13 mouse cellular contexts compared by ENCODE assay signal in genomic region chr12:8489098-8489497, GRCm38 (mm10). TPM values are rescaled to one million over a fixed set of nuclear protein-coding genes. Genes with fewer than 3 reads are reported as not detected.
DNase-seq lines count a peak whose midpoint lies in the region; ATAC-seq lines count a peak whose summit lies in the region.
"Had no signal": no experiment of that assay in that cellular context is flagged by ENCODE, and none has a peak within 500 bp of the region (broad histone marks: within the 10 kb centered on the region; RNA-seq: fewer than 3 reads in every experiment).

No protein-coding gene starts in this region.

- no peaks in the 10 kb centered on the region for H3K9me3 ChIP-seq in embryonic facial prominence, embryonic 14.5 days (ENCODE audit: control insufficient read depth, low read length)
- H3K9me3 ChIP-seq in embryonic facial prominence, embryonic 10.5 days, result no peaks in the 10 kb centered on the region
- no peaks in the 10 kb centered on the region for H3K9me3 ChIP-seq in kidney, embryonic 15.5 days (replicated peaks)
- H3K9me3 ChIP-seq in midbrain, embryonic 11.5 days (ENCODE audit: control insufficient read depth, low read length), result no peaks in the 10 kb centered on the region
- no peaks in the 10 kb centered on the region for H3K9me3 ChIP-seq in midbrain, embryonic 15.5 days
- H3K9me3 ChIP-seq: forebrain, embryonic 12.5 days; heart, embryonic 10.5 days; hindbrain, embryonic 12.5 days had no signal

- H3K27me3 ChIP-seq in embryonic facial prominence, embryonic 14.5 days (replicated peaks; ENCODE audit: control insufficient read depth, insufficient read depth, low read length), result no peaks in the 10 kb centered on the region
- no peaks in the 10 kb centered on the region for H3K27me3 ChIP-seq in embryonic facial prominence, embryonic 10.5 days (replicated peaks; ENCODE audit: low read depth, poor library complexity, severe bottlenecking)
- no peaks in the 10 kb centered on the region for H3K27me3 ChIP-seq in kidney, embryonic 15.5 days
- H3K27me3 ChIP-seq in midbrain, embryonic 11.5 days (ENCODE audit: control insufficient read depth, insufficient read depth, low read length), result no peaks in the 10 kb centered on the region
- no peaks in the 10 kb centered on the region for H3K27me3 ChIP-seq in midbrain, embryonic 15.5 days (replicated peaks)
- H3K27me3 ChIP-seq: forebrain, embryonic 12.5 days; hindbrain, embryonic 12.5 days had no signal

- no peak overlapping the region for H3K27ac ChIP-seq in embryonic facial prominence, embryonic 14.5 days (replicated peaks; ENCODE audit: low read depth, low read length)
- H3K27ac ChIP-seq in embryonic facial prominence, embryonic 10.5 days (replicated peaks), result no peak overlapping the region
- H3K27ac ChIP-seq in kidney, embryonic 15.5 days, result no peak overlapping the region
- H3K27ac ChIP-seq in midbrain, embryonic 11.5 days (ENCODE audit: low read depth, low read length), result no peak overlapping the region
- H3K27ac ChIP-seq in midbrain, embryonic 15.5 days, result no peak overlapping the region
- H3K27ac ChIP-seq: forebrain, embryonic 12.5 days; heart, embryonic 10.5 days; hindbrain, embryonic 12.5 days had no signal

- 45% methylated on average over 4 of the region's 4 CpGs for WGBS in embryonic facial prominence, embryonic 14.5 days
- WGBS in embryonic facial prominence, embryonic 10.5 days, result 70% methylated on average over 4 of the region's 4 CpGs
- WGBS in kidney, embryonic 15.5 days, result 59% methylated on average over 4 of the region's 4 CpGs
- WGBS in midbrain, embryonic 11.5 days, result 72% methylated on average over 4 of the region's 4 CpGs
- 35% methylated on average over 4 of the region's 4 CpGs for WGBS in midbrain, embryonic 15.5 days

- DNase-seq in embryonic facial prominence, embryonic 14.5 days (ENCODE audit: low spot score), result peak; percentile 54
- no peak for DNase-seq in embryonic facial prominence, embryonic 10.5 days (ENCODE audit: low spot score)
- DNase-seq in kidney, adult 9 months, result no peak
- peak; percentile 42 to 50 for DNase-seq in kidney, postnatal 25 days
- no peak for DNase-seq in kidney, postnatal 36 days
- peak; percentile 72 for DNase-seq in midbrain, embryonic 11.5 days (ENCODE audit: low spot score, missing footprints)
- DNase-seq: cerebellum, adult 9-11 months; forebrain, postnatal 0 days had no signal

- H3K9ac ChIP-seq in embryonic facial prominence, embryonic 14.5 days (ENCODE audit: low read depth, low read length), result no peak overlapping the region
- H3K9ac ChIP-seq in kidney, embryonic 15.5 days, result no peak overlapping the region
- H3K9ac ChIP-seq in midbrain, embryonic 11.5 days (ENCODE audit: low read length), result no peak overlapping the region
- H3K9ac ChIP-seq in midbrain, embryonic 15.5 days, result no peak overlapping the region
- H3K9ac ChIP-seq: forebrain, embryonic 12.5 days; forebrain, postnatal 0 days; hindbrain, embryonic 12.5 days had no signal

- H3K4me2 ChIP-seq in embryonic facial prominence, embryonic 14.5 days (ENCODE audit: low read depth, low read length), result no peak overlapping the region
- H3K4me2 ChIP-seq in kidney, embryonic 15.5 days, result no peak overlapping the region
- no peak overlapping the region for H3K4me2 ChIP-seq in midbrain, embryonic 11.5 days
- no peak overlapping the region for H3K4me2 ChIP-seq in midbrain, embryonic 15.5 days
- H3K4me2 ChIP-seq: forebrain, embryonic 12.5 days; hindbrain, embryonic 12.5 days had no signal

- no peak overlapping the region for H3K4me3 ChIP-seq in embryonic facial prominence, embryonic 14.5 days (ENCODE audit: low read depth, low read length)
- no peak overlapping the region for H3K4me3 ChIP-seq in embryonic facial prominence, embryonic 10.5 days
- H3K4me3 ChIP-seq in kidney, embryonic 15.5 days (replicated peaks), result no peak overlapping the region
- H3K4me3 ChIP-seq in midbrain, embryonic 11.5 days (ENCODE audit: low read depth, low read length), result no peak overlapping the region
- H3K4me3 ChIP-seq in midbrain, embryonic 15.5 days, result no peak overlapping the region
- H3K4me3 ChIP-seq: forebrain, embryonic 12.5 days; heart, embryonic 10.5 days; hindbrain, embryonic 12.5 days had no signal

- H3K36me3 ChIP-seq in embryonic facial prominence, embryonic 14.5 days (ENCODE audit: control insufficient read depth, insufficient read depth, low read length), result no peaks in the 10 kb centered on the region
- no peaks in the 10 kb centered on the region for H3K36me3 ChIP-seq in embryonic facial prominence, embryonic 10.5 days (replicated peaks)
- no peaks in the 10 kb centered on the region for H3K36me3 ChIP-seq in kidney, embryonic 15.5 days
- no peaks in the 10 kb centered on the region for H3K36me3 ChIP-seq in midbrain, embryonic 11.5 days (ENCODE audit: control insufficient read depth, insufficient read depth, low read length)
- no peaks in the 10 kb centered on the region for H3K36me3 ChIP-seq in midbrain, embryonic 15.5 days (replicated peaks)
- H3K36me3 ChIP-seq: forebrain, embryonic 12.5 days; heart, embryonic 10.5 days; hindbrain, embryonic 12.5 days had no signal

- peaks cover 9% of the 10 kb centered on the region for H3K4me1 ChIP-seq in embryonic facial prominence, embryonic 14.5 days (ENCODE audit: control insufficient read depth, insufficient read depth, low read length)
- H3K4me1 ChIP-seq in embryonic facial prominence, embryonic 10.5 days, result peaks cover 13% of the 10 kb centered on the region
- H3K4me1 ChIP-seq in kidney, embryonic 15.5 days, result peaks cover 12% of the 10 kb centered on the region
- peaks cover 4% of the 10 kb centered on the region; the same call in 1 of the 2 replicates for H3K4me1 ChIP-seq in midbrain, embryonic 11.5 days (ENCODE audit: control insufficient read depth, insufficient read depth, low read length)
- peaks cover 9% of the 10 kb centered on the region for H3K4me1 ChIP-seq in midbrain, embryonic 15.5 days
- H3K4me1 ChIP-seq: heart, embryonic 10.5 days had no signal

- ATAC-seq in embryonic facial prominence, embryonic 14.5 days (ENCODE audit: low read depth), result no peak
- ATAC-seq in kidney, embryonic 15.5 days (replicated peaks; ENCODE audit: low FRiP score), result 0 out of 2 replicates have a peak, but pooled peaks have one; percentile 29
- ATAC-seq in midbrain, embryonic 11.5 days (ENCODE audit: low FRiP score), result no peak
- no peak for ATAC-seq in midbrain, embryonic 15.5 days (replicated peaks)
- ATAC-seq: forebrain, postnatal 0 days had no signal

RNA-seq across cellular contexts. Expression of gene Rhob, which starts 10.7 kb away (rescaled TPM):
- 72.8 and 76.8 TPM in 2 replicates for polyA plus RNA-seq in embryonic facial prominence, embryonic 14.5 days (2014; fragmentation: Nextera tagmentation; extraction: Ambion mirVana)
- 24.8 and 26.4 TPM in 2 replicates for polyA plus RNA-seq in embryonic facial prominence, embryonic 10.5 days (2016; fragmentation: Nextera tagmentation; extraction: Ambion mirVana)
- 35.4 and 38.7 TPM in 2 replicates for polyA plus RNA-seq in kidney, embryonic 15.5 days (2015; fragmentation: Nextera tagmentation; extraction: Ambion mirVana)
- 58.4 and 59.8 TPM in 2 replicates for polyA plus RNA-seq in midbrain, embryonic 11.5 days (2014; fragmentation: Nextera tagmentation; extraction: Ambion mirVana)
- 83.3 and 95.1 TPM in 2 replicates for polyA plus RNA-seq in midbrain, embryonic 15.5 days (2015; fragmentation: Nextera tagmentation; extraction: Ambion mirVana)

Comparison
In these comparisons a context has a peak if more than half of its experiments do, and no peak if none do; other contexts are left out.
1. DNase-seq: peak in embryonic facial prominence, embryonic 14.5 days (single experiment), kidney, postnatal 25 days (2 of 2) and midbrain, embryonic 11.5 days (single experiment); none in embryonic facial prominence, embryonic 10.5 days (single experiment), kidney, adult 9 months (single experiment) and kidney, postnatal 36 days (0 of 2).